Mouse (Mus musculus) retina, postnatal 7 days (tissue): Measurements from ENCODE around the gene Pja2.
"Not testable (repeated sequence)": the region's sequence is repeated elsewhere in the genome, so short reads cannot be mapped to it uniquely, and the experiment has no call there.

Source experiments
- DNase-seq: peaks from one replicate; pipeline ENCODE4 v3.0.0-alpha.2; 2012; ENCODE audit warnings: low read depth, low spot score

Gene Pja2

GRCm38 (mm10) chr17:64331898-64332769 is at the start of gene Pja2:
Gene Pja2 (minus strand): TSS chr17:64331916.
- DNase-seq, result peak; percentile 97

- DNase-seq, result peak; percentile 57
These were observed 43.6 kb upstream of the Pja2 start for GRCm38 (mm10) chr17:64375327-64375726.

- no peak for DNase-seq
These were observed 32.0 kb upstream of the Pja2 start for GRCm38 (mm10) chr17:64363694-64364093.

GRCm38 (mm10) chr17:64362570-64362969 is 30.9 kb upstream of the Pja2 start:
- DNase-seq, result no peak

- no peak for DNase-seq
These were observed 30.3 kb upstream of the Pja2 start for GRCm38 (mm10) chr17:64361911-64362425.

GRCm38 (mm10) chr17:64353940-64354339 is 22.2 kb upstream of the Pja2 start:
- no peak for DNase-seq

- no peak for DNase-seq
These were observed 14.4 kb upstream of the Pja2 start for GRCm38 (mm10) chr17:64346135-64346534.

- DNase-seq, result no peak
These were observed 13.0 kb upstream of the Pja2 start for GRCm38 (mm10) chr17:64344576-64345172.

GRCm38 (mm10) chr17:64341698-64342097 is 10.0 kb upstream of the Pja2 start:
- DNase-seq, result no peak

- no peak for DNase-seq
These were observed 8.0 kb upstream of the Pja2 start for GRCm38 (mm10) chr17:64339752-64340151.

GRCm38 (mm10) chr17:64337220-64337619 is 5.5 kb upstream of the Pja2 start:
- DNase-seq, result no peak

- DNase-seq, result no peak
These were observed 2.2 kb upstream of the Pja2 start for GRCm38 (mm10) chr17:64333956-64334355.

GRCm38 (mm10) chr17:64332770-64333096 is 1.0 kb upstream of the Pja2 start:
- peak; percentile 6 for DNase-seq

- no peak for DNase-seq
These were observed 322 bp downstream of the Pja2 start for GRCm38 (mm10) chr17:64331291-64331897.

- DNase-seq, result no peak
These were observed 831 bp downstream of the Pja2 start for GRCm38 (mm10) chr17:64330885-64331284.

- no peak for DNase-seq
These were observed 7.2 kb downstream of the Pja2 start for GRCm38 (mm10) chr17:64324556-64324955.

GRCm38 (mm10) chr17:64315428-64315827 is 16.3 kb downstream of the Pja2 start:
- no peak for DNase-seq

- DNase-seq, result not testable (repeated sequence)
These were observed 17.2 kb downstream of the Pja2 start for GRCm38 (mm10) chr17:64314523-64314922.

- DNase-seq, result no peak
These were observed 34.1 kb downstream of the Pja2 start for GRCm38 (mm10) chr17:64297628-64298027.

GRCm38 (mm10) chr17:64292740-64293139 is 39.0 kb downstream of the Pja2 start:
- no peak for DNase-seq

GRCm38 (mm10) chr17:64289684-64290083 is 42.0 kb downstream of the Pja2 start:
- no peak for DNase-seq

GRCm38 (mm10) chr17:64288000-64288399 is 43.7 kb downstream of the Pja2 start:
- no peak for DNase-seq

GRCm38 (mm10) chr17:64286836-64287235 is 44.9 kb downstream of the Pja2 start:
- no peak for DNase-seq
